8 mouse cellular contexts compared by ENCODE assay signal in genomic region chr5:50059586-50059985, GRCm38 (mm10). TPM values are rescaled to one million over a fixed set of nuclear protein-coding genes. Genes with fewer than 3 reads are reported as not detected.
DNase-seq lines count a peak whose midpoint lies in the region; ATAC-seq and TF ChIP-seq lines count a peak whose summit lies in the region.

No protein-coding gene starts in this region.

- peaks cover 18% of the 10 kb centered on the region for H3K27me3 ChIP-seq in E14TG2a.4 (ENCODE audit: insufficient read depth, low read length)
- H3K27me3 ChIP-seq in embryonic facial prominence, embryonic 15.5 days, result no peaks in the 10 kb centered on the region
- no peaks in the 10 kb centered on the region for H3K27me3 ChIP-seq in kidney, embryonic 14.5 days (ENCODE audit: control insufficient read depth, insufficient read depth, low read length)
- no peaks in the 10 kb centered on the region for H3K27me3 ChIP-seq in lung, embryonic 15.5 days

- H3K9ac ChIP-seq in embryonic facial prominence, embryonic 15.5 days, result no peak overlapping the region
- peak overlapping the region; percentile 95; the same call in 1 of the 2 replicates for H3K9ac ChIP-seq in kidney, embryonic 14.5 days (ENCODE audit: low read depth, low read length)
- H3K9ac ChIP-seq in lung, embryonic 15.5 days, result no peak overlapping the region

- 69% methylated on average over 7 of the region's 7 CpGs for WGBS in embryonic facial prominence, embryonic 15.5 days
- WGBS in kidney, embryonic 14.5 days, result 86% methylated on average over 7 of the region's 7 CpGs
- WGBS in lung, embryonic 15.5 days, result 67% methylated on average over 7 of the region's 7 CpGs

- peak overlapping the region; percentile 90 for H3K27ac ChIP-seq in embryonic facial prominence, embryonic 15.5 days (replicated peaks)
- no peak overlapping the region; the same call in 1 of the 2 replicates for H3K27ac ChIP-seq in kidney, embryonic 14.5 days (ENCODE audit: low read depth, low read length)
- peak overlapping the region; percentile 87; the same call in 1 of the 2 replicates for H3K27ac ChIP-seq in lung, embryonic 15.5 days

- no peak for DNase-seq in adrenal gland, postnatal 4 days (ENCODE audit: low spot score in 2 of 2)
- no peak for DNase-seq in adrenal gland, adult 18-20 months (ENCODE audit: low spot score in 2 of 2)
- no peak for DNase-seq in adrenal gland, postnatal 25 days
- DNase-seq in adrenal gland, adult 2 months, result no peak

- peaks cover 23% of the 10 kb centered on the region for H3K4me1 ChIP-seq in E14TG2a.4 (replicated peaks; ENCODE audit: low read depth, low read length)
- peaks cover 29% of the 10 kb centered on the region for H3K4me1 ChIP-seq in embryonic facial prominence, embryonic 15.5 days
- H3K4me1 ChIP-seq in kidney, embryonic 14.5 days (ENCODE audit: control insufficient read depth, insufficient read depth, low read length), result 0 out of 2 replicates have a peak, but pooled peaks cover 9% of the 10 kb centered on the region
- H3K4me1 ChIP-seq in lung, embryonic 15.5 days, result peaks cover 13% of the 10 kb centered on the region

- no peaks in the 10 kb centered on the region for H3K9me3 ChIP-seq in E14TG2a.4 (ENCODE audit: low read length)
- no peaks in the 10 kb centered on the region for H3K9me3 ChIP-seq in embryonic facial prominence, embryonic 15.5 days (replicated peaks)
- no peaks in the 10 kb centered on the region for H3K9me3 ChIP-seq in kidney, embryonic 14.5 days (ENCODE audit: control insufficient read depth, low read length)
- H3K9me3 ChIP-seq in lung, embryonic 15.5 days, result no peaks in the 10 kb centered on the region

- H3K36me3 ChIP-seq in E14TG2a.4 (ENCODE audit: insufficient read depth, low read length), result no peaks in the 10 kb centered on the region
- no peaks in the 10 kb centered on the region for H3K36me3 ChIP-seq in embryonic facial prominence, embryonic 15.5 days
- no peaks in the 10 kb centered on the region for H3K36me3 ChIP-seq in kidney, embryonic 14.5 days (ENCODE audit: control insufficient read depth, insufficient read depth, low read length)
- no peaks in the 10 kb centered on the region for H3K36me3 ChIP-seq in lung, embryonic 15.5 days

- H3K4me2 ChIP-seq in embryonic facial prominence, embryonic 15.5 days (replicated peaks), result peak overlapping the region; percentile 65
- H3K4me2 ChIP-seq in kidney, embryonic 14.5 days (replicated peaks; ENCODE audit: low read depth, low read length), result peak overlapping the region; percentile 74; the same call in 1 of the 2 replicates
- H3K4me2 ChIP-seq in lung, embryonic 15.5 days, result peak overlapping the region; percentile 65

- no peak for ATAC-seq in embryonic facial prominence, embryonic 15.5 days (ENCODE audit: insufficient number of reproducible peaks, low FRiP score, low TSS enrichment, low read depth)
- peak; percentile 29 for ATAC-seq in kidney, embryonic 14.5 days (ENCODE audit: low FRiP score, low TSS enrichment)
- ATAC-seq in lung, embryonic 15.5 days (ENCODE audit: borderline replicate concordance, extremely low read depth, low FRiP score, low TSS enrichment), result peak; percentile 33; the same call in 1 of the 2 replicates

- TF ChIP-seq CTCF in E14TG2a.4 (conservative IDR thresholded peaks at IDR 0.05; ENCODE audit: low read length), result no peak

- peak overlapping the region; percentile 87 for H3K4me3 ChIP-seq in E14TG2a.4 (replicated peaks; ENCODE audit: low read length)
- peak overlapping the region; percentile 94; the same call in 1 of the 2 replicates for H3K4me3 ChIP-seq in embryonic facial prominence, embryonic 15.5 days (replicated peaks)
- no peak overlapping the region for H3K4me3 ChIP-seq in kidney, embryonic 14.5 days (ENCODE audit: low read length)
- peak overlapping the region; percentile 89 for H3K4me3 ChIP-seq in lung, embryonic 15.5 days

RNA-seq across cellular contexts. Expression of gene Adgra3, which starts 0.8 kb away (rescaled TPM):
- 31.3 and 33.6 TPM in 2 replicates for polyA plus RNA-seq in embryonic facial prominence, embryonic 15.5 days (2015; fragmentation: Nextera tagmentation; extraction: Ambion mirVana)
- polyA plus RNA-seq in kidney, embryonic 14.5 days (2014; fragmentation: Nextera tagmentation; extraction: Ambion mirVana), result 30.6 and 64.5 TPM in 2 replicates
- polyA plus RNA-seq in lung, embryonic 15.5 days (2015; fragmentation: Nextera tagmentation; extraction: Ambion mirVana), result 25.2 and 25.4 TPM in 2 replicates
- total RNA-seq in adrenal gland, postnatal 4 days (2021), result 10 to 100 TPM; 68.0 to 81.8 TPM
- total RNA-seq in adrenal gland, adult 18-20 months (2021), result 10 to 100 TPM; 38.4 to 41.2 TPM
- total RNA-seq in adrenal gland, postnatal 25 days (2021), result 51.8 and 58.4 TPM in 2 replicates
- 10 to 100 TPM; 52.6 to 62.9 TPM for total RNA-seq in adrenal gland, adult 2 months (2021)
- 29.4 and 43.3 TPM in 2 replicates for polyA plus RNA-seq in adrenal gland, adult 2 months (2012; rRNA removed)
